Mouse (Mus musculus) testis, adult 2 months (tissue): Measurements from ENCODE around the gene Lama1.
"Not testable (repeated sequence)": the region's sequence is repeated elsewhere in the genome, so short reads cannot be mapped to it uniquely, and the experiment has no call there.

Experiments used
- CTCF ChIP-seq: fragments of 200-500 bp; IDR thresholded peaks from 2 replicates; pipeline ENCODE4 v1.5.1; 2012; ENCODE audit warnings: low read depth, mild to moderate bottlenecking, inconsistent platforms, low read length, moderate library complexity; ENCODE audit not compliant: control insufficient read depth, insufficient read depth, insufficient replicate concordance
- POLR2A ChIP-seq: fragments of 200-500 bp; IDR thresholded peaks from 2 replicates; pipeline ENCODE4 v1.6.1; 2012; ENCODE audit warnings: low read depth, mild to moderate bottlenecking, inconsistent platforms, low read length, moderate library complexity; ENCODE audit not compliant: control insufficient read depth

DNA sequence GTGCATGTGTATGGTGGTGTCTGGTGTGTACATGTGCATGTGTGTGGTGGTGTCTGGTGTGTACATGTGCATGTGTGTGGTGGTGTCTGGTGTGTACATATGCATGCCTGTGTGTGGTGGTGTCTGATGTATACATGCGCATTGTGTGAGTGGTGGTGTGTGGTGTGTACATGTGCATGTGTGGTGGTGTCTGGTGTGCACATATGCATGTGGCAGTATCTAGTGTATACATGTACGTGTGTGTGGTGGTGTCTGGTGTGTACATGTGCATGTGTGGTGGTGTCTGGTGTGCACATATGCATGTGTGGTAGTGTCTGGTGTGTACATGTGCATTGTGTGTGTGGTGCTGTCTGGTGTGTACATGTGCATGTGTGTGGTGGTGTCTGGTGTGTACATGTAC, 144.4 kb downstream of the Lama1 start:
- TF ChIP-seq CTCF, POLR2A: not testable (repeated sequence)
